Mouse (Mus musculus): Measurements from ENCODE around the gene Ccsap.

GRCm38 (mm10) chr8:123797928-123798327 is 62.1 kb downstream of the Ccsap start:
- no peak for TF ChIP-seq CTCF (IDR thresholded peaks at IDR 0.05; ENCODE audit: borderline replicate concordance, insufficient read depth, low read length)
- no peak for TF ChIP-seq POLR2A (IDR thresholded peaks at IDR 0.05; ENCODE audit: low read depth, low read length)

Data from embryonic fibroblast, embryonic 13.5 days (primary cell).